Mouse (Mus musculus): Measurements from ENCODE around the gene 4930568D16Rik.
A peak's percentile ranks its signal among the peaks of the same experiment; 100 is the strongest.

Gene 4930568D16Rik

GRCm38 (mm10) chr2:35367629-35368028 lies at the start of gene 4930568D16Rik:
TSS of gene 4930568D16Rik (minus strand) at chr2:35367729.
- DNase-seq = no peak

- DNase-seq = no peak
These were observed 49.7 kb upstream of the 4930568D16Rik start for GRCm38 (mm10) chr2:35417231-35417630.

GRCm38 (mm10) chr2:35416473-35416872 lies 48.9 kb upstream of the 4930568D16Rik start:
- no peak for DNase-seq

GRCm38 (mm10) chr2:35412810-35413209 lies 45.3 kb upstream of the 4930568D16Rik start:
- DNase-seq = no peak

- DNase-seq = no peak
These were observed 44.7 kb upstream of the 4930568D16Rik start for GRCm38 (mm10) chr2:35412246-35412645.

- no peak for DNase-seq
These were observed 44.2 kb upstream of the 4930568D16Rik start for GRCm38 (mm10) chr2:35411640-35412190.

- no peak for DNase-seq
These were observed 41.9 kb upstream of the 4930568D16Rik start for GRCm38 (mm10) chr2:35409466-35409865.

GRCm38 (mm10) chr2:35408409-35409110 lies 41.0 kb upstream of the 4930568D16Rik start:
- DNase-seq = no peak

- DNase-seq = no peak
These were observed 40.3 kb upstream of the 4930568D16Rik start for GRCm38 (mm10) chr2:35407878-35408277.

- DNase-seq = no peak
These were observed 39.7 kb upstream of the 4930568D16Rik start for GRCm38 (mm10) chr2:35407266-35407665.

- no peak for DNase-seq
These were observed 39.1 kb upstream of the 4930568D16Rik start for GRCm38 (mm10) chr2:35406611-35407010.

GRCm38 (mm10) chr2:35402391-35402790 lies 34.9 kb upstream of the 4930568D16Rik start:
- no peak for DNase-seq

- no peak for DNase-seq
These were observed 33.2 kb upstream of the 4930568D16Rik start for GRCm38 (mm10) chr2:35400739-35401138.

GRCm38 (mm10) chr2:35398184-35398828 lies 30.8 kb upstream of the 4930568D16Rik start:
- DNase-seq = no peak

- DNase-seq = peak; percentile 61 to 73
These were observed 30.2 kb upstream of the 4930568D16Rik start for GRCm38 (mm10) chr2:35397590-35398173.

GRCm38 (mm10) chr2:35397096-35397495 lies 29.6 kb upstream of the 4930568D16Rik start, which contains the start of gene 4930402F06Rik:
TSS of gene 4930402F06Rik (minus strand) at chr2:35397175.
- DNase-seq = peak in 1 of 2 experiments; percentile 6

- DNase-seq = peak; percentile 16 to 32
These were observed 17.9 kb upstream of the 4930568D16Rik start for GRCm38 (mm10) chr2:35385441-35385871.

- DNase-seq = no peak
These were observed 11.8 kb upstream of the 4930568D16Rik start for GRCm38 (mm10) chr2:35379306-35379705.

GRCm38 (mm10) chr2:35377600-35377999 lies 10.1 kb upstream of the 4930568D16Rik start:
- DNase-seq = no peak

- no peak for DNase-seq
These were observed 5.5 kb upstream of the 4930568D16Rik start for GRCm38 (mm10) chr2:35373003-35373402.

- DNase-seq = no peak
These were observed 3.2 kb upstream of the 4930568D16Rik start for GRCm38 (mm10) chr2:35370686-35371085.

GRCm38 (mm10) chr2:35349184-35349583 lies 18.3 kb downstream of the 4930568D16Rik start:
- no peak for DNase-seq

GRCm38 (mm10) chr2:35345984-35346383 lies 21.5 kb downstream of the 4930568D16Rik start:
- no peak for DNase-seq
